Mouse (Mus musculus): ENCODE data around the gene Sema6d. TPM values are rescaled to one million over a fixed set of nuclear protein-coding genes. Genes with fewer than 3 reads are reported as not detected.

Sema6d gene
- polyA plus RNA-seq, 1 experiment from 2014 or later, result 13.1 TPM

- Histone ChIP-seq H3K4me2 (no peak overlapping the region), H3K4me3 (no peak overlapping the region), H3K4me1 (no peaks in the 10 kb centered on the region), H3K9me3 (no peaks in the 10 kb centered on the region), H3K9ac (no peak overlapping the region), H3K27me3 (no peaks in the 10 kb centered on the region), H3K36me3 (no peaks in the 10 kb centered on the region), H3K27ac (no peak overlapping the region)
- 54% methylated on average over 1 of the region's 1 CpGs for WGBS
- no peak for ATAC-seq (ENCODE audit: insufficient number of reproducible peaks, low FRiP score, low TSS enrichment, low read depth)
Observed at GRCm38 (mm10) chr2:124554751-124555415, 465.1 kb downstream of the Sema6d start.

- H3K4me3 ChIP-seq, result no peak overlapping the region
- no peaks in the 10 kb centered on the region for H3K9me3 ChIP-seq
- no peaks in the 10 kb centered on the region for H3K4me1 ChIP-seq
- WGBS, result 78% methylated on average over 5 of the region's 5 CpGs
- no peak overlapping the region for H3K4me2 ChIP-seq
- no peak overlapping the region for H3K9ac ChIP-seq
- ATAC-seq (ENCODE audit: insufficient number of reproducible peaks, low FRiP score, low TSS enrichment, low read depth), result no peak
- no peak overlapping the region for H3K27ac ChIP-seq
- no peaks in the 10 kb centered on the region for H3K36me3 ChIP-seq
- no peaks in the 10 kb centered on the region for H3K27me3 ChIP-seq
Observed at GRCm38 (mm10) chr2:124556861-124557499, 467.2 kb downstream of the Sema6d start.

GRCm38 (mm10) chr2:124558021-124558420, 468.3 kb downstream of the Sema6d start:
- Histone ChIP-seq H3K27me3 (no peaks in the 10 kb centered on the region), H3K9ac (no peak overlapping the region), H3K4me1 (no peaks in the 10 kb centered on the region), H3K9me3 (no peaks in the 10 kb centered on the region), H3K4me2 (no peak overlapping the region), H3K36me3 (no peaks in the 10 kb centered on the region), H3K27ac (no peak overlapping the region), H3K4me3 (no peak overlapping the region)
- ATAC-seq (ENCODE audit: insufficient number of reproducible peaks, low FRiP score, low TSS enrichment, low read depth), result no peak
- 95% methylated on average over 7 of the region's 7 CpGs for WGBS

GRCm38 (mm10) chr2:124561668-124562067, 471.9 kb downstream of the Sema6d start:
- Histone ChIP-seq H3K27ac (no peak overlapping the region), H3K4me2 (no peak overlapping the region), H3K36me3 (no peaks in the 10 kb centered on the region), H3K27me3 (no peaks in the 10 kb centered on the region), H3K9ac (no peak overlapping the region), H3K4me3 (no peak overlapping the region), H3K9me3 (no peaks in the 10 kb centered on the region), H3K4me1 (no peaks in the 10 kb centered on the region)
- WGBS, result 55% methylated on average over 5 of the region's 5 CpGs
- no peak for ATAC-seq (ENCODE audit: insufficient number of reproducible peaks, low FRiP score, low TSS enrichment, low read depth)

- Histone ChIP-seq H3K4me2 (no peak overlapping the region), H3K9me3 (no peaks in the 10 kb centered on the region), H3K4me1 (no peaks in the 10 kb centered on the region), H3K27me3 (no peaks in the 10 kb centered on the region), H3K36me3 (no peaks in the 10 kb centered on the region), H3K9ac (no peak overlapping the region), H3K27ac (no peak overlapping the region), H3K4me3 (no peak overlapping the region)
- ATAC-seq (ENCODE audit: insufficient number of reproducible peaks, low FRiP score, low TSS enrichment, low read depth), result no peak
- WGBS, result 64% methylated on average over 2 of the region's 2 CpGs
Observed at GRCm38 (mm10) chr2:124562091-124562490, 472.3 kb downstream of the Sema6d start.

GRCm38 (mm10) chr2:124563759-124564158, 474.0 kb downstream of the Sema6d start:
- Histone ChIP-seq H3K4me1 (no peaks in the 10 kb centered on the region), H3K27ac (no peak overlapping the region), H3K27me3 (no peaks in the 10 kb centered on the region), H3K36me3 (no peaks in the 10 kb centered on the region), H3K4me3 (no peak overlapping the region), H3K9ac (no peak overlapping the region), H3K9me3 (no peaks in the 10 kb centered on the region), H3K4me2 (no peak overlapping the region)
- WGBS, result 78% methylated on average over 5 of the region's 5 CpGs
- no peak for ATAC-seq (ENCODE audit: insufficient number of reproducible peaks, low FRiP score, low TSS enrichment, low read depth)

GRCm38 (mm10) chr2:124573734-124574133, 484.0 kb downstream of the Sema6d start:
- Histone ChIP-seq H3K4me2 (no peak overlapping the region), H3K9ac (no peak overlapping the region), H3K4me1 (no peaks in the 10 kb centered on the region), H3K27ac (no peak overlapping the region), H3K4me3 (no peak overlapping the region), H3K9me3 (no peaks in the 10 kb centered on the region), H3K36me3 (no peaks in the 10 kb centered on the region), H3K27me3 (no peaks in the 10 kb centered on the region)
- WGBS, result 81% methylated on average over 4 of the region's 4 CpGs
- no peak for ATAC-seq (ENCODE audit: insufficient number of reproducible peaks, low FRiP score, low TSS enrichment, low read depth)

- Histone ChIP-seq H3K36me3 (no peaks in the 10 kb centered on the region), H3K27ac (no peak overlapping the region), H3K4me2 (no peak overlapping the region), H3K9ac (no peak overlapping the region), H3K27me3 (no peaks in the 10 kb centered on the region), H3K4me3 (no peak overlapping the region), H3K9me3 (no peaks in the 10 kb centered on the region), H3K4me1 (no peaks in the 10 kb centered on the region)
- 84% methylated on average over 2 of the region's 2 CpGs for WGBS
- no peak for ATAC-seq (ENCODE audit: insufficient number of reproducible peaks, low FRiP score, low TSS enrichment, low read depth)
Observed at GRCm38 (mm10) chr2:124576053-124576452, 486.3 kb downstream of the Sema6d start.

GRCm38 (mm10) chr2:124583561-124583960, 493.8 kb downstream of the Sema6d start:
- Histone ChIP-seq H3K27ac (no peak overlapping the region), H3K4me2 (no peak overlapping the region), H3K4me1 (no peaks in the 10 kb centered on the region), H3K36me3 (no peaks in the 10 kb centered on the region), H3K4me3 (no peak overlapping the region), H3K9ac (no peak overlapping the region), H3K27me3 (no peaks in the 10 kb centered on the region), H3K9me3 (no peaks in the 10 kb centered on the region)
- ATAC-seq (ENCODE audit: insufficient number of reproducible peaks, low FRiP score, low TSS enrichment, low read depth), result no peak
- 66% methylated on average over 7 of the region's 7 CpGs for WGBS

- no peak overlapping the region for H3K9ac ChIP-seq
- H3K4me3 ChIP-seq, result no peak overlapping the region
- H3K27me3 ChIP-seq, result no peaks in the 10 kb centered on the region
- H3K4me1 ChIP-seq, result no peaks in the 10 kb centered on the region
- H3K4me2 ChIP-seq, result no peak overlapping the region
- 80% methylated on average over 4 of the region's 4 CpGs for WGBS
- no peak for ATAC-seq (ENCODE audit: insufficient number of reproducible peaks, low FRiP score, low TSS enrichment, low read depth)
- H3K9me3 ChIP-seq, result no peaks in the 10 kb centered on the region
- H3K36me3 ChIP-seq, result no peaks in the 10 kb centered on the region
- no peak overlapping the region for H3K27ac ChIP-seq
Observed at GRCm38 (mm10) chr2:124592750-124593149, 503.0 kb downstream of the Sema6d start.

GRCm38 (mm10) chr2:124599014-124599413, 509.2 kb downstream of the Sema6d start:
- peaks cover 5% of the 10 kb centered on the region; the same call in 1 of the 2 replicates for H3K4me1 ChIP-seq
- ATAC-seq (ENCODE audit: insufficient number of reproducible peaks, low FRiP score, low TSS enrichment, low read depth), result no peak
- peaks cover 6% of the 10 kb centered on the region; the same call in 1 of the 2 replicates for H3K27me3 ChIP-seq
- H3K36me3 ChIP-seq, result no peaks in the 10 kb centered on the region
- no peaks in the 10 kb centered on the region for H3K9me3 ChIP-seq
- no peak overlapping the region for H3K9ac ChIP-seq
- H3K4me3 ChIP-seq, result no peak overlapping the region
- WGBS, result 61% methylated on average over 3 of the region's 3 CpGs
- H3K27ac ChIP-seq, result no peak overlapping the region
- H3K4me2 ChIP-seq, result no peak overlapping the region

GRCm38 (mm10) chr2:124601702-124602378, 512.1 kb downstream of the Sema6d start:
- peaks cover 5% of the 10 kb centered on the region; the same call in 1 of the 2 replicates for H3K4me1 ChIP-seq
- 65% methylated on average over 9 of the region's 9 CpGs for WGBS
- H3K4me3 ChIP-seq, result no peak overlapping the region
- H3K9me3 ChIP-seq, result no peaks in the 10 kb centered on the region
- no peak overlapping the region for H3K4me2 ChIP-seq
- peaks cover 6% of the 10 kb centered on the region; the same call in 1 of the 2 replicates for H3K27me3 ChIP-seq
- H3K36me3 ChIP-seq, result no peaks in the 10 kb centered on the region
- no peak overlapping the region for H3K9ac ChIP-seq
- no peak for ATAC-seq (ENCODE audit: insufficient number of reproducible peaks, low FRiP score, low TSS enrichment, low read depth)
- no peak overlapping the region for H3K27ac ChIP-seq
